Mouse (Mus musculus) hindbrain, embryonic 14.5 days (tissue): Measurements from ENCODE around the gene Treml4. TPM values are rescaled to one million over a fixed set of nuclear protein-coding genes. Genes with fewer than 3 reads are reported as not detected.
"Not testable (repeated sequence)": the region's sequence is repeated elsewhere in the genome, so short reads cannot be mapped to it uniquely, and the experiment has no call there.

Experiments
- ATAC-seq: fragments of 200-750 bp; cut with Nextera tagmentation; 2 replicates; pipeline ENCODE4 v1.8.0; 2017; ENCODE audit warnings: moderate number of reproducible peaks, mild to moderate bottlenecking, moderate TSS enrichment, moderate library complexity; ENCODE audit not compliant: low FRiP score
- DNase-seq: peaks from one replicate; pipeline ENCODE4 v3.0.0-alpha.2; 2015; ENCODE audit warnings: low spot score
- H3K27ac ChIP-seq: fragments of 300-500 bp; sonication (generic); 2 replicates; pipeline ENCODE4 v1.5.1; 2014; ENCODE audit warnings: mild to moderate bottlenecking, moderate library complexity
- H3K27me3 ChIP-seq: fragments of 300-500 bp; sonication (generic); 2 replicates; pipeline ENCODE4 v1.6.1; 2014; ENCODE audit warnings: mild to moderate bottlenecking, low read length, mixed read lengths; ENCODE audit not compliant: control insufficient read depth, insufficient read depth
- H3K36me3 ChIP-seq: fragments of 300-500 bp; sonication (generic); replicated peaks from 2 replicates; pipeline ENCODE4 v1.6.1; 2014; ENCODE audit not compliant: control insufficient read depth, insufficient read depth
- H3K4me1 ChIP-seq: fragments of 300-500 bp; sonication (generic); replicated peaks from 2 replicates; pipeline ENCODE4 v1.6.1; 2014; ENCODE audit warnings: antibody characterized with exemption, low read length, mixed read lengths; ENCODE audit not compliant: control insufficient read depth, insufficient read depth
- H3K4me2 ChIP-seq: fragments of 300-500 bp; sonication (generic); replicated peaks from 2 replicates; pipeline ENCODE4 v1.6.1; 2014; ENCODE audit warnings: mild to moderate bottlenecking, moderate library complexity
- H3K4me3 ChIP-seq: fragments of 300-500 bp; sonication (generic); replicated peaks from 2 replicates; pipeline ENCODE4 v1.5.1; 2014; ENCODE audit warnings: mild to moderate bottlenecking, low read length
- H3K9ac ChIP-seq: fragments of 300-500 bp; sonication (generic); 2 replicates; pipeline ENCODE4 v1.6.1; 2014
- H3K9me3 ChIP-seq: fragments of 300-500 bp; sonication (generic); 2 replicates; pipeline ENCODE4 v1.6.1; 2016; ENCODE audit warnings: low read length; ENCODE audit not compliant: control insufficient read depth
- WGBS: fragments of 180-500 bp; shearing (Covaris S2); extraction: QIAGEN DNeasy Blood & Tissue Kit; methylation state at CpG from one replicate; pipeline ENCODE4 v1.1.7; 2014; 5-methylcytosine and 5-hydroxymethylcytosine counted together
- polyA plus RNA-seq: library from polyadenylated mRNA; unstranded; fragments of >200 nt; fragmentation: Nextera tagmentation; extraction: Ambion mirVana; gene quantifications from 2 replicates; pipeline ENCODE4 v1.2.1, GENCODE M21; 2014

Gene Treml4
- polyA plus RNA-seq, 1 experiment from 2014 or later, result 0.44 TPM

- H3K9ac ChIP-seq, DNase-seq, H3K36me3 ChIP-seq, H3K27ac ChIP-seq, H3K4me3 ChIP-seq, H3K9me3 ChIP-seq, H3K4me1 ChIP-seq, H3K27me3 ChIP-seq, H3K4me2 ChIP-seq, ATAC-seq: not testable (repeated sequence)
- 89% methylated on average over 3 of the region's 3 CpGs for WGBS
Measured at GRCm38 (mm10) chr17:48315905-48316579, 51.9 kb downstream of the Treml4 start, which contains the start of gene B430306N03Rik. Gene B430306N03Rik, plus strand, starts transcription at chr17:48316141.

DNA sequence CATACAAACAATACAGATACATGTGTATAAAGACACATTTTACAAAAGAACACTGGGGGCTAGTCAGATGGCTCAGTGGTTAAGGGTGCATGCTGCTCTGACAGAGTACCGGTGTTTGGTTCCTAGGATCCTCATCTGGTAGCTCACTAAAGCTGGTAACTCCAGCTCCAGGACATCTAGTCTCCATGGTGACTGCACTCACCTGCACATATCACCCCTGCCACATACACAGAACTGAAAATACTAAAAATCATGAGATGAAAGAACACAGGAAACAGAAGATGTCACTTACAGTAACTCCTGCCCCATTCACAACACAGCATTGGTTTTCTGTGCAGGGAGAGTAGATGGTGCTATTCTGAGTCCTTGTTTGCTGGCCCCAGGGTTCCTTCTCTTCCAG, 54.6 kb downstream of the Treml4 start:
- H3K4me2 ChIP-seq, result no peak overlapping the region
- no peak overlapping the region for H3K27ac ChIP-seq
- WGBS, result 95% methylated on average over 1 of the region's 1 CpGs
- no peaks in the 10 kb centered on the region for H3K27me3 ChIP-seq
- H3K9ac ChIP-seq, result no peak overlapping the region
- ATAC-seq (no peak), DNase-seq (no peak)
- H3K4me3 ChIP-seq, result no peak overlapping the region
- H3K36me3 ChIP-seq, result no peaks in the 10 kb centered on the region
- no peaks in the 10 kb centered on the region for H3K9me3 ChIP-seq
- H3K4me1 ChIP-seq, result no peaks in the 10 kb centered on the region

GRCm38 (mm10) chr17:48321279-48321678, 57.2 kb downstream of the Treml4 start:
- Histone ChIP-seq H3K4me2 (no peak overlapping the region), H3K36me3 (no peaks in the 10 kb centered on the region), H3K9me3 (no peaks in the 10 kb centered on the region), H3K27ac (no peak overlapping the region), H3K4me1 (no peaks in the 10 kb centered on the region), H3K4me3 (no peak overlapping the region), H3K9ac (no peak overlapping the region), H3K27me3 (no peaks in the 10 kb centered on the region)
- ATAC-seq (no peak), DNase-seq (no peak)
- WGBS, result 87% methylated on average over 2 of the region's 2 CpGs

DNA sequence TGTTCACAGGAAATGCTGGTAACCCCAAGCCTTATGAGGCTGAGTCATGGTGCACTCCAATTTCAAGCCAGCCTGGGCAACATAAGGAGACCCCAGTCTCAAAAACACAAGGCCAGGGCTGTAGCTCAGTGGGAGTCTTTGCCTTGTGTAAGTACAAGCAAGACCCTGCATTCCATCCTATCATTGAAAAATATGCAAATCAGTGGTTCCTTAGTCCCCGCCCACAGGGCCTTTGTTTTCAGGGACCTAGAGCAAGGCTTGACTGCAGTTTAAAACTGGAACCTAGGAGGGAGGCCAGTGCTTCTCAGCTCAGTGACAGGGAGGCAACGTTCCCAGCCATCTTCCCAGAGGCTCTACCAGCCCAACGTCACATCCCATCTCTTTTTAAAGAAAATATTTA, 59.1 kb downstream of the Treml4 start:
- H3K9ac ChIP-seq, result no peak overlapping the region
- no peaks in the 10 kb centered on the region for H3K27me3 ChIP-seq
- H3K4me3 ChIP-seq, result no peak overlapping the region
- no peaks in the 10 kb centered on the region for H3K36me3 ChIP-seq
- no peaks in the 10 kb centered on the region for H3K9me3 ChIP-seq
- no peak overlapping the region for H3K4me2 ChIP-seq
- no peaks in the 10 kb centered on the region for H3K4me1 ChIP-seq
- DNase-seq (no peak), ATAC-seq (no peak)
- H3K27ac ChIP-seq, result no peak overlapping the region
- WGBS, result 62% methylated on average over 3 of the region's 3 CpGs

DNA sequence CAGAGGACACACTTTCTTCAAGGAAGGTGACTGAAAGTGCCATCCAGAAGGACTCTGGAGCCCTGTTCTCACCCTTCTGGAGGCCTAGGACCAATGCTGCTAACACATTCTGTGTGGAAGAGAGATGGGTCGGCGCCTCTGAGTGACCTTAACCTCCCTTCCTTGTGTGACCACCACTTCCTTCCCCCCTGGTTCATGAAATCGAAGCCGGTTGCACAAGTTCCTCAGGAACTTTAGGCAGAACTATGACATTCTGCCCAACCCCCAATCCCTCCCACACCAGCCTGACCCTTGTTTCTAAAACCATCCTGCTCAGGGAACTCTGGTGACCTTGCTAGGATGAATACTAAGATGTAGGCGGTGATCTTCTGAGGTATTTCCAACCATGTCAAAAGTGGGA, 60.2 kb downstream of the Treml4 start:
- WGBS, result 96% methylated on average over 5 of the region's 5 CpGs
- no peak for DNase-seq

More for the DNA sequence above, 60.2 kb downstream of the Treml4 start:
- no peaks in the 10 kb centered on the region for H3K9me3 ChIP-seq
- no peak overlapping the region for H3K9ac ChIP-seq
- H3K27me3 ChIP-seq, result no peaks in the 10 kb centered on the region
- ATAC-seq, result no peak
- H3K4me2 ChIP-seq, result no peak overlapping the region
- no peak overlapping the region for H3K4me3 ChIP-seq
- no peaks in the 10 kb centered on the region for H3K36me3 ChIP-seq
- no peaks in the 10 kb centered on the region for H3K4me1 ChIP-seq
- no peak overlapping the region for H3K27ac ChIP-seq

Other genes with a start within 250 kb of the Treml4 start
- not detected in 2 replicates for gene 1700122O11Rik, start 226.0 kb upstream of the Treml4 start, polyA plus RNA-seq
- gene 1700067P10Rik, start 175.0 kb upstream of the Treml4 start, polyA plus RNA-seq, result 0.18 TPM in 1 of 2 replicates, not detected in the other
- gene 9830107B12Rik, start 118.0 kb upstream of the Treml4 start, polyA plus RNA-seq, result not detected in 2 replicates
- gene A530064D06Rik, start 97.0 kb upstream of the Treml4 start, polyA plus RNA-seq, result not detected in 2 replicates
- not detected in 2 replicates for gene Trem1, start 31.5 kb upstream of the Treml4 start, polyA plus RNA-seq
- gene Trem3, start 16.5 kb upstream of the Treml4 start, polyA plus RNA-seq, result not detected in 2 replicates
- 0.09 TPM in 1 of 2 replicates, not detected in the other for gene Treml2, start 35.2 kb downstream of the Treml4 start, polyA plus RNA-seq
- gene B430306N03Rik, start 51.8 kb downstream of the Treml4 start, polyA plus RNA-seq, result 0.05 and 0.18 TPM in 2 replicates
- 4.0 and 4.8 TPM in 2 replicates for gene Trem2, start 82.1 kb downstream of the Treml4 start, polyA plus RNA-seq
- gene Treml1, start 95.6 kb downstream of the Treml4 start, polyA plus RNA-seq, result 0.37 and 0.60 TPM in 2 replicates
- 16.4 and 16.5 TPM in 2 replicates for gene Nfya, start 145.6 kb downstream of the Treml4 start, polyA plus RNA-seq
- 36.2 and 36.3 TPM in 2 replicates for gene Oard1, start 145.7 kb downstream of the Treml4 start, polyA plus RNA-seq
- 0.52 and 0.63 TPM in 2 replicates for gene Apobec2, start 168.6 kb downstream of the Treml4 start, polyA plus RNA-seq
- gene Tspo2, start 187.2 kb downstream of the Treml4 start, polyA plus RNA-seq, result 1.0 and 1.2 TPM in 2 replicates
- gene Unc5cl, start 190.6 kb downstream of the Treml4 start, polyA plus RNA-seq, result 0.37 and 0.42 TPM in 2 replicates